Mouse (Mus musculus) E14TG2a.4 (cell line): Measurements from ENCODE around the gene Ctbs.

Experiments used
- CTCF ChIP-seq: conservative IDR thresholded peaks from 2 replicates; pipeline ENCODE4 v1.5.1; 2014; ENCODE audit warnings: low read length
- NANOG ChIP-seq: IDR thresholded peaks from 2 replicates; pipeline ENCODE4 v1.6.1; 2014; ENCODE audit warnings: borderline replicate concordance, low read length, mixed read lengths
- POU5F1 ChIP-seq: IDR thresholded peaks from 2 replicates; pipeline ENCODE4 v1.6.1; 2014; ENCODE audit warnings: low read length, borderline replicate concordance

DNA sequence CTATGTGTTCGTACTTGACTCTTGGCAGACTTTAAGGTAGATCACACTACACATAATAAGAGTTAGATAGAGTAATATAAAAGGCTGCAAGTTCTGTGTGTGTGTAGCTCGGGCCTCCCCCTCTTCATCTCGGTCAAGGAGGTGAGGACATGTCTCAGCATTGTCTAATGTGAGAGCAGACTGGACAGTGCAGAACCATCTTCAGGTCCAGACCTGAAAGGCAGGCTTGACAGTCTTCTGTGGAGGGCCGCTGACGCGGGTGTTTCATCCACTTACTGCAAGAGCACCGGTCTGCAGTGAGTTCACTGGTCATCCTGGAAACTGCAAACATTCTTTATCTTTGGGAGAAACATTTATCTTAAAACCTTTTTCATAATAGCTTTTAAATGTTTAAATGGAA is 7.1 kb upstream of the Ctbs start:
- TF ChIP-seq CTCF (no peak), POU5F1 (no peak), NANOG (no peak)
